Mouse (Mus musculus) gastrocnemius, adult 8-10 months (tissue): Measurements from ENCODE around the gene Wdr66. TPM values are rescaled to one million over a fixed set of nuclear protein-coding genes. Genes with fewer than 3 reads are reported as not detected.

ENCODE experiments used
- DNase-seq, 2 experiments: peaks; one replicate each; pipeline ENCODE4 v3.0.0; 2022; ENCODE audit warnings: low spot score in 2 of 2
- total RNA-seq, 4 experiments: library from RNA; stranded (reverse); gene quantifications; 2 replicates each; pipeline ENCODE4 v1.2.4; 2022

Gene Wdr66
- total RNA-seq, 4 experiments from 2014 or later = 0.76 to 1.8 (median 1.2) TPM

- DNase-seq = no peak
Measured at GRCm38 (mm10) chr5:123350386-123350785, 98.5 kb downstream of the Wdr66 start.

GRCm38 (mm10) chr5:123355918-123356317 is 104.0 kb downstream of the Wdr66 start:
- DNase-seq = no peak

- DNase-seq = no peak
Measured at GRCm38 (mm10) chr5:123357253-123357652, 105.4 kb downstream of the Wdr66 start.

- no peak for DNase-seq
Measured at GRCm38 (mm10) chr5:123359431-123359830, 107.5 kb downstream of the Wdr66 start.

GRCm38 (mm10) chr5:123362911-123363310 is 111.0 kb downstream of the Wdr66 start:
- no peak for DNase-seq

GRCm38 (mm10) chr5:123364302-123364971 is 112.5 kb downstream of the Wdr66 start:
- DNase-seq = peak; percentile 49 to 60

- no peak for DNase-seq
Measured at GRCm38 (mm10) chr5:123368869-123369488, 117.1 kb downstream of the Wdr66 start.

GRCm38 (mm10) chr5:123370049-123370448 is 118.1 kb downstream of the Wdr66 start:
- DNase-seq = no peak

GRCm38 (mm10) chr5:123375262-123375661 is 123.4 kb downstream of the Wdr66 start:
- no peak for DNase-seq

GRCm38 (mm10) chr5:123375793-123376452 is 124.0 kb downstream of the Wdr66 start:
- DNase-seq = no peak

GRCm38 (mm10) chr5:123376569-123376968 is 124.7 kb downstream of the Wdr66 start:
- peak in 1 of 2 experiments; percentile 47 for DNase-seq

Other genes starting within 250 kb of the Wdr66 start
- 10 to 100 TPM; 27.8 to 35.0 (median 29.8) TPM for gene Orai1, start 237.0 kb upstream of the Wdr66 start, total RNA-seq
- gene Morn3, start 205.1 kb upstream of the Wdr66 start, total RNA-seq = not detected
- gene Tmem120b, start 183.7 kb upstream of the Wdr66 start, total RNA-seq = 10 to 100 TPM; 15.7 to 18.3 (median 17.0) TPM
- under 1 TPM in 3 of 4 experiments, not detected in 1; 0.24 to 0.36 (median 0.36) TPM for gene Rhof, start 119.4 kb upstream of the Wdr66 start, total RNA-seq
- 10 to 100 TPM in 3 of 4 experiments, 1 to 10 TPM in 1; 8.0 to 10.8 (median 10.5) TPM for gene Setd1b, start 109.9 kb upstream of the Wdr66 start, total RNA-seq
- gene Psmd9, start 82.7 kb upstream of the Wdr66 start, total RNA-seq = 10 to 100 TPM; 11.4 to 12.8 (median 12.3) TPM
- gene Hpd, start 69.4 kb upstream of the Wdr66 start, total RNA-seq = 1 to 10 TPM in 1 of 4 experiments, not detected in 3; 1.3 TPM
- 1 to 10 TPM; 7.3 to 9.6 (median 7.9) TPM for gene Bcl7a, start 91.7 kb downstream of the Wdr66 start, total RNA-seq
- 10 to 100 TPM; 62.2 to 81.0 (median 63.8) TPM for gene Mlxip, start 142.7 kb downstream of the Wdr66 start, total RNA-seq
- gene Lrrc43, start 237.2 kb downstream of the Wdr66 start, total RNA-seq = not detected
- not detected for gene Il31, start 237.4 kb downstream of the Wdr66 start, total RNA-seq